Mouse (Mus musculus) T-helper 17 cell (primary cell): Measurements from ENCODE around the gene Plcb3.

Experiments used
- in situ Hi-C, 2 experiments: fragments of 300-600 bp; cut with MboI, MseI; formaldehyde crosslinking; loops; 1 replicate in 1 of 2; 2 replicates in 1 of 2; pipeline ENCODE4 v1.15.1; 2025; ENCODE audit warnings: high pct_unique_total_duplicates in 2 of 2

Plcb3 gene

DNA sequence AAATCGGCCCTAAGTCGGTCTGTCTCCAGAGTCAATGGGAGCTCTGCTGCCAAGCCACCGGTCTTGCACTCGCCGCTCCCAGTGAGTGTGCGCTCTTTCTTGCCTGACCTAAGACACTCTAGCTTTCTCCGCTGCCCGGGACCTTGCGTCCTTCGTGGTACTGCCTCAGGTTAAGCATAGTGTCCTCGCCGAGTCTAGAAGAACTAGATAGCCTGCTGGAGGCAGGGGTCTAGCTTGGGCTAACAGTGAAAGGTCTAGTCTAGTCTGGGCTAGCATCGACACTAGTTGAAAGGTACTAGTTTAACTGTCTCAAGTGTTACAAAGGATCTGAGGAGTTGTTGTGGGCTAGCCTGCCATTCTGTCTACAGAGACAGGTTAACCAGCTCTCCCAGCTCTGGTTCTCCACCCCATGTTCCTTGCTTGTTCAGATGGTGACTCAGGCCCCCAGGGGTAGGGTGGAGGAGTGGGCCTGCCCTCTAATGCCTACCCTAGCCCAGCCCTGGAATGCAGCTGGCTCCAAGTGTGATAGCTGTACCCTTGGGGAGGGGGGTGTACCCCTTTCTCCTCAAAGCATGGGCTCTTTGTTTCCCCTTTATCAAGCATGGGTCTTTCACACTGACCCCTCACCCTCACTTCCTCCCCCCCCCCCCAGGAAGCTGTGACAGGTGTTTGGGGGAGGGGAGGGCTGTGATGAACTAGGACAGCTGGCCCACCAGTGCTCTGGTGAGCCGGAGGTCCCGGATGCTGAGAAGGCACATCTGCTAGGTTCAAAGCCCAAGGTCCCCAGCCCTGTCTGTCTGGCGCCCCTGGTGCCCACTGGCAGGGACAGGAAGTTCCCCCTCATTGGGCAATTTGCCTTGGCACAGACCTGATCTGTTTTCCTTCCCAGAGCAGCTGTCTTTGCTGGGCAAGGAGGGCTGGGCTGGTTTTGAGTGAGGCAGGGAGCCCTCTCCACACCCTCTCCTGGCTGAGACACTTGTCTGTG lies at the start of gene Plcb3:
Gene Plcb3 (minus strand): TSS at position 934 of the 985 bp plus-strand sequence.
- in situ Hi-C loops: loop anchor here in 1 of 2 experiments (25.0 kb wide), 1 partner anchor 1936 kb away; the partner anchor contains the start of gene B3gat3

DNA sequence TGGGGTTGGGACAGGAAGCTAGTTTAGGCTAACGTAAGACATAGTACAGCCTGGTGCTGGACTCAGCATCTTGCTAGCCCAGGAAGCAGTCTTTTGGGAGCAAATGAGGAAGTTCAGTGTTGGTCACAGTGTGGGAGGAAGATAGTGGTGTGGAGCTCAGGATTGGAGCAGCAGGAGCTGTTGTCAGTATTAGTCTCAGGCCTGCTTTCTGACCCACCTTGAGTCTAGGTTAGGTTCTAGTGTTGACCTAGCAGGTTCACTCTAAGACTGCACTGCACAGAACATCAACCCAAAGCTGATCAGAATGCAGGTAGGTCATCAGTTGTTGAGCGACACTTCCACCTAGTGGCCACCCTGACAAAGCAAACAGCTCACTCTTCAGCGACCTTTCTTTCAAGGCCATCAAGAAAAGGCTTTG lies 44.0 kb upstream of the Plcb3 start:
- in situ Hi-C loops: loop anchor here in 1 of 2 experiments (25.0 kb wide), 1 partner anchor 1892 kb away; the partner anchor contains the start of gene B3gat3

DNA sequence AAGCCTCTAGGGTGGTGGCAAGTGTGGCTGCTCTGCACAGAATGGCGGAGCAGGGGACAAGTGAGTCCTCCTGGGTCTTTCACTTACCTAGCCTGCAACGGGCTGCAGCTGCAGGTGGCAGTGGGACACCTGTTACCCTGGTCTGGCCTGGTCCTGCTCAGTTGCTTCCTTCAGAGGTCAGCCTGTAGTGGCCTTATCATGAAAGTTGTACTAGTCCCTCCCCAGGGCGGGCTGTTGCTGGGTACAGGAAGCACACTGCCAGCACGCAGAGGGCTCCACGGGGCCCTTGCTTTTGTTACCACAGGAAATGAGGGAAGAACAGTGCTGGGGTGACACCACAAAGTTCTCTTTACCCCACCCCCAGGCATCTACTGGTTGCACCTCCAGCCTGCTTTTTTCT lies 42.9 kb upstream of the Plcb3 start, which contains the start of gene Fermt3:
Gene Fermt3 (minus strand): TSS at position 279 of the 400 bp plus-strand sequence.
- in situ Hi-C loops: loop anchor here in 1 of 2 experiments (25.0 kb wide), 1 partner anchor 1893 kb away; the partner anchor contains the start of gene B3gat3

DNA sequence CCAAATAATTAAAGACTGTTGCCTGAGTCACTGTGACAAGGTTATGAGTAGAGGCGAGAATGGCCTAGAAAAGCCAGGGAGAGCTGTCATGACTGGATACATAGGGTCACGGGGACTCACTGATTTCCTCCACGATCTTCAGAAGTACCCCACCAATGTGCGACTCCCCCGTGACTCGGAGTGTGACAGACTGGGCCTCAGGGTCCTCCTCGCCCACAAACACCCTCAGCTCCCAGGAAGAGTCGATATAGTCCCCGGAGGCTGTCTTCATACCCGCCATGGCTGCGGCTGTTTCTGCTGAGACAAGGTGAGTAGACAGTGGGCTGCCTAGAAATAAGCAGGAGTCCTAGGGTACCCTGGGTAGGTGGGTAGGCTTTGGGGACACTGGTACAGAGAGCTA lies 42.3 kb upstream of the Plcb3 start:
- in situ Hi-C loops: loop anchor here in 1 of 2 experiments (25.0 kb wide), 1 partner anchor 1894 kb away; the partner anchor contains the start of gene B3gat3

DNA sequence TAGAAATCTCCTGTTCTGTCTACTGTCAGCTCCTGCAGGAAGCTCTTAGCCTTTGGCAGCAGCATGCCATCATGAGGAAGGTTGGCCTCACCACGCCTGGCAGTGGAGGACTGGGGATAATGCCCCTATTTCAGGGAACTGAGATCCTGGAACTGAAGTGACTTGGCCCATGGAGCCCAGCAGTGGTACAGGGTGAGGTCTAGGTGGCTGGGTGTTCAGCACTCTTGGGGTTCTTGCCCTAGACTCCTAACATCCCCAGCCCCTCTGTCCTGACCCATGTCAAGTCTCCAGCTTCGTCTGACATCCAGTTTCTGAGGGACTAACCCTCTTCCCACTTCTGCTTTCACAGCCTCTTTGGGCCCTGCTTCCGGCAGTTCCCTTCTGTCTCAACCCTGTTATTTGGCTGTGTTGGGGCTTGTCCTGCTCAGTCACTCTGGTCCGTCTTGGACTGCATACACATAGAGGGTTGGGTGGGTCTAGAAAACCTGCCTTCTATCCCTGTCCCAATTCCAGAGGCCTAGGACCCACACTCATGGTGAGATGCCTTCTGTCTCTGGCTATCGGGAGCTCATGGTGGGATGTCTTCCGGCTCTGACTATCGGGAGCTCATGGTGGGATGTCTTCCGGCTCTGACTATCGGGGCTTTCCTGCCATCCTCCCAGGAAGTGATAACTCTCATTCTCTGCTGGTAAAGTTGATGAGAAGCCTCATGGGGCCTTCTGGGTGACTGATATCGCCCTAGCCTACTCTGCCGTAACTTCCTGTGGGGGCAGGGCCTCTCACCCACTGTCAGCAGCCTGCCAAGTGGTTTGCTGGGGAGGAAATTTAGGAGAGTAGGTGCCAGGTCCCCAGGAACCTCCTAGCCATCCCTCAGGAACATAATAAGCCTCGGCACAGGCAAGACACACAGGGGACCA lies 41.5 kb upstream of the Plcb3 start:
- in situ Hi-C loops: loop anchor here in 1 of 2 experiments (25.0 kb wide), 1 partner anchor 1895 kb away; the partner anchor contains the start of gene B3gat3

DNA sequence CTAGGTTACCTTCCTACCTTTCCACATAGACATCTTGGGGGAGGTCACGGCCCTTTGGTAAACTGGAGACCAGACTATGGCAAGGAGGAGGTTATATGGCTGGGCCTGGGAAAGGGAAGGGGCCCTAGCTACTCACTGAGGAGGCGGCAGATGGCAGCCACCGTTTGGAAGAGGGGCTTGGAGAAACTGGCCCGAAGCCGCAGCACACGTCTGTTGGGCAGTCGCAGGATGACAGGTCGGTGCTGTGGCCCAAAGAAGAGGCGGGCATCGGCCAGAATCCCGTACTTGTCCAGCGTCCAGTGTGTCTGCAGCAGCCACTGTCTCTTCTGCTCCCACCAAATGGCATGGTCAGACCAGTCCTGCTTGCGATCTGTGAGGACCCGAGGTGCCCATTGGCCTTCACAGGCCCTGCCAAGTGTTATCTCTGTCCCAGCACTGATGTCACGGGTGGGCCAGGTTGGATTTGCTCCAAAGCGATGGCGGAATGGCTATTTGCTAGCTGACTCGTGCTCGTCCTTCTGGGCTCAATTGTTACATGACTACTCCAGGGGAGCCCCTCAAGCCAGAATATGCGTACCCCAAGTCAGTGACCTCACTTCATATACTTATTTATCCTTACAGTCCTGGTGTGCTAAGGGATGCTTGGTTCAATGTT lies 38.3 kb upstream of the Plcb3 start:
- in situ Hi-C loops: loop anchor here in 1 of 2 experiments (25.0 kb wide), 1 partner anchor 1898 kb away; the partner anchor contains the start of gene B3gat3

DNA sequence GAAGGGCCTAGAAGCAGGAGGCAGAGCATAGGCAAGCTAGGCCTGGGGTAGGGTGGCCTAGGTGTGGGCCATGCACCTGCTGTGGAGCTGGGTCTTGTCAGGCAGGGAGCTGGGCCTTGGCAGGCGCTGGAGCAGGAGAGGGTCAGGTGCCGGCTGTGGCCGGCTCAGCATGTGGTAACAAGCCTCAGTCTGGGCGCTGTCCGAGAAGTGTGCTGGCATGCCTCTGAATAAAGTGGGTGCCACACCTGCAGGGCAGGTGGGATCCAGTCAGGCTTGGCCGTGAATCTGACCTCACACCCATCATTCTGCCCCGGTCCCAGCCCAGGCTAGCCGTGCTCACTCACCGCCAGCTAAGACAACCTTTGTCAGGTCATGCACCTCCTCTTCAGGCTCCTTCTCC lies 37.7 kb upstream of the Plcb3 start:
- in situ Hi-C loops: loop anchor here in 1 of 2 experiments (25.0 kb wide), 1 partner anchor 1898 kb away; the partner anchor contains the start of gene B3gat3

DNA sequence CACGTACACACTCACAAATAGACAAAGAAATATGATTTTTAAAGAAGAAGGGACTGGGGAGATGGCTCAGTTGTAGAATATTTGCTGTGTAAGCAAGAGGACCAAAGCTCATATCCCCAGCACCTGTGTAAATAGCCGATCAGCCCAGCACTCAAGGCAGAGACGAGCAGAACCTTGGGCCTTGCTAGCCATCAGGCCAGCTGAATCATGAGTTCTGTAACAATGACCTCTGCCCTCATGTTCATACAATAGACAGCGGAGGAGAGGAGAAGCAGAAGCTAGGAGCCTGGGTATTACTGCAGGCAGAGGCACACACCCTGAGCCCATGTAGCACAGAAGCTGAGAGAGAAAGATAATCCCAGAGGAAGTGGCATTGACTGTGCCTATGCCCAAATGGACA lies 36.2 kb upstream of the Plcb3 start:
- in situ Hi-C loops: loop anchor here in 1 of 2 experiments (25.0 kb wide), 1 partner anchor 1900 kb away; the partner anchor contains the start of gene B3gat3

DNA sequence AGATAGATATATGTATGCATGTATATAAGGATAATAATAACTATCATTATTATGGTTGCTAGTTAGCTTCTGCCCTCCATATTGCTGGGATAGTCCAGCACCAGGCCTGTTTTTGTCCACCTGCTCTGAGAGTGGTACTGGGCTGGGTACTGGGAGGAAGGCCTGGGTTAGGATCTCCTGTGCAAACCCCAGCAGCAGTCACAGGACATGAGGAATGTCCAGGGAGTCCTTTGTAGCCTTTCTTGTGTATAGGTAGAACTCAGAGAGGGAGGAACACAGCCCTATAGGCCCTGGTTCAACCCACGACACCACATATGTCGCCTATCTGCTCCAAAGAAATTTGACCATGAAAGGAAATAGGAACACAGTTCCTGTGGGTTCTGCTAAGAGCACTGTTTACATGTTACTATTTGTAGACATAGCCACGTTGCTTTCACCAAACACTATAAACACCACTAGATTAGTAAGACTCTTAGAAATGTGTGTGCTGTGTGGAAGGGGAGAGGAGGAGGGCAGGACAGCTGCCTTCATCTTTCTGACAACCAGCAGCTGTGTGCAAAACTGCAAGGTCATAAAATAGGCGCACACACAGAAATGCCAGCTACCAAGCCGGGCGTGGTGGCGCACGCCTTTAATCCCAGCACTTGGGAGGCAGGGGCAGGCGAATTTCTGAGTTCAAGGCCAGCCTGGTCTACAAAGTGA lies 30.8 kb upstream of the Plcb3 start:
- in situ Hi-C loops: loop anchor here in 1 of 2 experiments (10.0 to 25.0 kb wide), 2 partner anchors 322 to 1905 kb away; partner anchors contain the start of gene B3gat3

DNA sequence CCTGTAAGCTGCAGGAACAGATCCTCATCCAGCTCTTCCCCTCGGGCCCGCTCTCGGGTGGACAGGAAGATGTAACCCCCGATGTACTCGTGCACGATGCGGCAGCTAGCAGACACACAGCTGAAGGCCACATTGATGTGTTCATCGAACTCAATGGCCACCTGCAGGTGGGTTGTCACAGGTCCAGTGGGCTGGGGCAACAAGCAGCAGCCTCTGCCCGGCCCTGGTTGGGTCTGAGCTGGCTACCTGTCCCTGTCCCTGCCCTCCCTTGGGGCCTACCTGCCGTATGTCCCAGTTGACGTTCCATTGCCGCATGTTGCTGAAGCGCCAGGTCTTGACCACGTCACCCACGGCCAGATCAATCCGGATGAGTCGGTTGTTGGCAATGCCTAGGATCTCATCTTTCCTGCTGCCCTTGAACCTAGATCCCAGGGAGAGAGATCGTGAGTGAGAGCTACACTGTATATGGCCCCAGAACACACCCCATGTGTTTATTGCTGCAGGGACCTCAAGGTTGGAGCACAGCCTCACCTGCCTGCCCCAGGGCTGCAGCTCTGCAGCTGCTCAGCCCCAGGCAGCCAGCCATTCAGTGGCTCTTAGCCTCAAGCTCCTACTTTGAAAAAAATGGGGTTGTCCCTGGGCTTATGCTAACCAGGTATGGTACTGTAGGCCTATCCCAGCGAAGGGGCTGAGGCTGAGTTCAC lies 23.2 kb upstream of the Plcb3 start:
- in situ Hi-C loops: loop anchor here (10.0 to 25.0 kb wide), 2 partner anchors 315 to 1913 kb away; partner anchors contain the start of gene B3gat3 (in 2 of the 2)

DNA sequence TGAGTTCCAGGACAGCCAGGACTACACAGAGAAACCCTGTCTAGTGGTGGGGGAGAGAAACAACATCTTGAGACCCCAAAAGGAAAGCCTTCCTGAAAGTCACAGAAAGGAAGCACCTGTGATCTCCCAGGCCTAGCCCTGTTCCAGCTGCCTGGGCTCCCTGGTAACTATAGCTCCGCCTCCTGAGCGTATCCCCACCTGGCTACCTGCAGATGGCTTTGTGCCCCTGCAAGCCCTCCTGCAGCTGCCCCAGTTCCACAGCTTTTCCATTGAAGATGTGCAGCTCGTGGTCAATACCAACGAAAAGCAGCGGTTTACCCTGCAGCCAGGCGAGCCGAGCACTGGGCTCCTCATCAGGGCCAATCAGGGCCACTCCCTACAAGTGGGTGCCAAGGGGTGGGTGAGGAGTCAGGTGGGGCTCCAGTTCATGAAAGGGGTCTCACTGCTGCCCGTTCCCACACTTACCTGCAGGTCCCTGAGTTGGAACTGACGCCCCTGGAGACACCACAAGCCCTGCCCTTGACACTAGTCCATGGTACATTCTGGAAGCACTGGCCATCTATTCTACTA lies 21.5 kb upstream of the Plcb3 start:
- in situ Hi-C loops: loop anchor here in 1 of 2 experiments (25.0 kb wide), 1 partner anchor 1914 kb away; the partner anchor contains the start of gene B3gat3

DNA sequence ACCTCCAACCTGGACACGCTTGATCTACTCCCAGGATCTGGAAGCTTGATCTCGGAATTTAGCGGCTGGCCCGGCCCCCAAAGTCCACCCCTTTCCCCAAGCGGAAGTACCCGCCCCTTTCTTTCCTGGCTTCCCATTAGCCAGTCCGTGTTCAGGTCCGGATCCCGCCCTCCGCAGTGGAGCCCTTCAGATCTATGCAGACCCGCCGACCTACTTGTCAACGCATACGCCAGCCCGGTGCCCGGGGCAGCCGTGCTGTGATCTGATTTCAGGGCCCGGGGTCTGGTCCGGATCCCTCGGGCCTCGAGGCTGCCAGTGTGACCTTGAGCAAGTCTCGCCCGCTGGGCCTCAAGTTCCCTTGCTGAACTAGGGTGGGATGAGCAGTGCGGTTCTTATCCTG lies 19.7 kb upstream of the Plcb3 start, which contains the start of the genes Nudt22 and Trpt1:
Gene Nudt22 (minus strand): TSS at position 112 of the 400 bp plus-strand sequence.
Gene Trpt1 (plus strand): TSS at position 126 of the 400 bp plus-strand sequence.
- in situ Hi-C loops: loop anchor here in 1 of 2 experiments (25.0 kb wide), 1 partner anchor 1916 kb away; the partner anchor contains the start of gene B3gat3

DNA sequence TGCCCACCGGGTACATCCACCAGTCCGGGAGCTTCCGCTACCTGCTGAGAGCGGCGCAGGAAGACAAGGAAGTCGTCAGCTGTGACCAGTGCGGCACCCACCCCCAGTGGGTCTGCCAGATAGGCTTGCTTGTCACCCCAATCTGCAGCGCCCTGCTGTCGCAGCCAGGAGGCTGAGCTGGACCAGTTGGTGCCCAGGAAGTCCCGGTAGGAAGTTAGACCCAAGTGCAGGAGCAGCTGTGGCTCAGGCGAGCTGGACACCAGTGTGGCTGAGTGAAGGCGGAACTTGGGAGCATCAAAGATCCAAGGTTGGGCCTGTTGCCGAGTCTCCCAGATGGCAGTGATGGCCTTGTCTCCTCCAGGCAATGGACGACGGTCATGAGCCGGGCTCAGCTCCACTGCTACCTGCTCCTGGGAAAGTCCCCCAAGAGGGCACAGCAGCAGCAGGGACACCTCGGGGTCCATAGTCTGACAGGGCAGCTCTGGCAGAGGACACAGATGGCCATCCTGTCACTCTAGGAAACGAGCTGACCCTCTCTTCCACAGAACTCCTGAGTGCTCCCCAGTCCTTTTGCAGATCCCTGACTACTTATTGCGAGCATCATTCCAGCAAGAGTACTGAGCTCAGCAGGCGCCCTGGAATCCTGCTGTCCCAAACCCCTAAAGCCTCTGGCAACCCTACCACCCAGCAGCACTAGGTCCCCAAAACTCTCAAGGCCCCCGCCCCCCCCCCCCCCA lies 19.2 kb upstream of the Plcb3 start:
- in situ Hi-C loops: loop anchor here in 1 of 2 experiments (25.0 kb wide), 1 partner anchor 1917 kb away; the partner anchor contains the start of gene B3gat3

DNA sequence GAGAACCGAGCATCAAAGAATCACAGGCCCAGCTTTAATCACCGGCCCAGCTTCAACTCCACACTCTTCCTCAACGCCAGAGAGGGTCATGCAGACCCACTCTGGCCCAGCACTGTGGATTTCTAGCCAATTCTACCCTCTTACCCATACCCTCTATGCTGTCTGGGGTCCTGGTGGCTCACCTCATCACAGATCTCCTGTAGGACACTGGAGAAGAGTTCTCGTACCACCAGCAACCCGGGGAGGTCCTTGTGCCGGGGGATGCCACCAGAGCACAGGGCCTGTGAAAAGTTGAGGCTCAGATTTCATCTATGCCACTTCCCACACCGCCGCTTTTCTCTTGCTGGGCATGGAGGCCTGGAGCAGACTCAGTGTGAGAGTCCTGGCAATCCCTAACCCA lies 18.2 kb upstream of the Plcb3 start:
- in situ Hi-C loops: loop anchor here in 1 of 2 experiments (25.0 kb wide), 1 partner anchor 1918 kb away; the partner anchor contains the start of gene B3gat3

DNA sequence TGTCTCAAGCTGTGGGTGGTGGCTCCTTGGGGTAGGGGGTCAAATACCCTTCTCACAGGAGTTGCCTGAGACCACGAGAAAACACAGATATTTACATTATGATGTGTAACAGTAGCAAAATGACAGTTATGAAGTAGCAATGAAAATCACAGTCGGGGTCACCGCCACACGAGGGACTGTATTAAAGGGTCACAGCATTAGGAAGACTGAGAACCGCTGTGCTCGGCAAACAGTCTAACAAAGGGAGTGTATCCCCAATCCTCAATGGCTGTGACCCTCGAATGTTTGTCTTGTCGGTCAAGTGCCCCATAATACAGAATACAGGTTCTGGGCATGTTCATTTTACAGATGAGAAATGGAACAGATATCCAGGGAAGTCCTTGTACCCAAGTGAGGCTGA lies 17.7 kb upstream of the Plcb3 start:
- in situ Hi-C loops: loop anchor here in 1 of 2 experiments (25.0 kb wide), 1 partner anchor 1918 kb away; the partner anchor contains the start of gene B3gat3

DNA sequence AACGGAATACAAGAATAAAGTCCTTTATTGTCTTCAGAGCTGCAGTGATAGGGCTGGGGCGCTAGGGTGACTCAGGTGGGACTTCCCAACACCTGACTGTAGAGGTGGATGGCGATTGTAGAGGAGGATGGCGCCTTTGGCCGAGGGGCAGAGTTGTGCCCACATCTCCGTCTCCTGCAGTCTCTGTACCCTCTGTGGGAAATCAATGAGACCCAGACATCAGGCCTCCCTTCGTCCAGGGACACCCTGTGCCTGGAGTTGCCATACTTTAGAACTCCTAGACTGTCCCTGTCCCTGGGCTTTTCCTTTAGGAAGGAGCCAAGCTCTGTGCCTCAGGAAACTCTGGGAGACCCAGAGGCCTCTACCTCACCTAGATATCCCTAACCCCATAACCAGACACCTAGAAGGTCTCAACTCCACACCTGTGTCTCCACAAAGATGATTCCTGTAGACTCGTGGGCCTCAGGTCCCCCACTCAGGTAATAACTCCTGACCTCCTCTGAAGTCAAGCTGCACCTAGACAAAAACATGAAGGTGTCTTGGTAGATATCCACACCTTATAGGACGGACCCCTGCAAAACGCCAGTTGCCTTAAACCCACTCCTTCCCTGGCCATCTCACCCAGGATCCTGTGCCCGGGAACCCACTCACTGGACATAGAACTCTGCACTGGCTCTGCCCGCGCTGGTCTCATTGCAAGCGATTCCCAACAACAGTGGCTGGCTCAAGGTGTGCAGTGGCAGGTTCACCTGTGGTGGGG lies 16.9 kb upstream of the Plcb3 start:
- in situ Hi-C loops: loop anchor here in 1 of 2 experiments (25.0 kb wide), 1 partner anchor 1919 kb away; the partner anchor contains the start of gene B3gat3
